Mouse (Mus musculus) fibroblast of lung, adult 2 months (primary cell): ENCODE measurements at regions not wholly inside any gene's neighbourhood (a gene's known extent, or its start where the extent isn't known, plus 50 kb on each side); places are given as distances from the start of the nearest gene placed in this dataset.

Experiments
- DNase-seq: peaks from one replicate; pipeline ENCODE4 v3.0.0-alpha.2; 2011; ENCODE audit warnings: low read depth

GRCm38 (mm10) chr5:111835737-111836667 lies 102.3 kb downstream of the Gm26897 start:
- DNase-seq = no peak

- no peak for DNase-seq
Measured at GRCm38 (mm10) chr5:111836668-111837234, 103.0 kb downstream of the Gm26897 start.

- no peak for DNase-seq
Measured at GRCm38 (mm10) chr5:111842461-111842860, 108.7 kb downstream of the Gm26897 start.

GRCm38 (mm10) chr5:111843622-111844239 lies 110.0 kb downstream of the Gm26897 start:
- DNase-seq = no peak

DNA sequence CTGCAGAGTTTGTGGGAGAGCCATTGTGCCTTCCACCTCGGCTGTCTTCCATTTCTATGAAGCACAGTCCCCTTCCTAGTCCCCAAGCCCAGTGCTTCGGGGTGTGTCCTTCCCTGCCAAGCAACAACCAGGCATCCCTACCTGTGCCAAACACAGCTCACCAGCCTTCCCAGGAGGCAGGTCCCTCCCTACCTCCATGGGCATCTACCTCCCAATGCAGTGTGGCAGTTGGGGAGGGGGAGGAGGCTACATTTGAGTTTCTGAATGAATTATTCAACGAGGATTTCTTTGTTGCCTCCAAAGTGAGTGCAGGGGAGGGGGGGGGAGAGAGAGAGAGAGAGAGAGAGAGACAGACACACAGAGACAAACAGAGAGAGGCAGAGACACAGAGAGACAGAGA lies 110.8 kb downstream of the Gm26897 start:
- DNase-seq = no peak

DNA sequence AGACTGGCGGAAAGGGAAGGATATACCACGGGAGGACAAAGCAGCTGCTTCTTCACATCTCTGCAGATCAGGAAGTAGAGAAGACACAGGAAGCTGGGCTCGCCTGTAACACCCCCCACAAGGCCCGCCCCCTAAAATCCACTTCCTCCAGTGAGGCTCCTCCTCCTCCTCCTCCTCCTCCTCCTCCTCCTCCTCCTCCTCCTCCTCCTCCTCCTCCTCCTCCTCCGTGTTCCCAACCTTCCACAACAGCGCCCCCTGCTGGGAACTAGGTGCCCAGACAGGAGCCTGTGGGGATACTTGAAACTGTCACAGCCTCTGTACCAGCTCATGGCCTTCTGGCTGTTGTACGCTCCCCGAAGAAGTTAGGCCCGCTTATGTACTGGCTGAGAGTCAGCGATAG lies 115.2 kb downstream of the Gm26897 start:
- DNase-seq = no peak

DNA sequence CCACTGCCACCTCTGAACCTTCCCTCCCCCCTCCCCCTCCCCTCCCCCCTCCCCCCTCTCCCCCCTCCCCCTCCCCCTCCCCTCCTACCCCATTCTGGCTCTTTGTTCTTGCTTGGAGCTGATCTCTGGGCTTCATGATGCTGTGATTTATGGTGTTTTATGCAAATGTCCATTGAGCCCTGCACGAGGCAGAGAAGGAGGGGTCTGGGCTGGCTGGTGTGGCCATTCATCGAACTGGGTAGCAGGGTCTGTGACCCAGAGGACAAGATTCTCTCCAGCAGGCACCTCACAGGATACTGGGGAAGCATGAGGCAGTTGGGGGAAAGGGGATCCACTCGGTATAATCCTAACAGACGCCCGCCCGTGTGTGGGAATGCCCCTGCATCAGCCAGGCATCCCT lies 119.0 kb downstream of the Gm26897 start:
- DNase-seq = no peak

GRCm38 (mm10) chr5:111855366-111855765 lies 121.6 kb downstream of the Gm26897 start:
- no peak for DNase-seq

DNA sequence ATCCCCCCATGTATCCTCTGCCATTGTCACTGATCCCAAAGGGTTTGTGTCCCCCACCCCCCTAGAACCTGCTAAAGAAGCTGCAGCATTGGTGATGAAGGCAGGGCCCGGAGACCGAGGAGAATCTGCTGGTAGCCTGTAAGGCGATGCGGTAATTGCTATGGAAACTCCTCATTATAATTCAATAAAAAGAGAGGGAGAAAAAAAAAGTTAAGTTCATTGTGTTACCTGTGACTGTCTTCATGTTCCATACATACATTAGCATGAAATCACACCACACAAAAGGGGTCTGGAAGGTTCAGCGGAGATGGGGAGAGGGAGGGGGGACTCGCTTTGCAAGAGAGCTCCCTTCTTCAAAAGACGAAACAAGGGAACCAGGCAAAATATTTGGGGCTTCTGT lies 123.5 kb downstream of the Gm26897 start:
- DNase-seq = no peak

DNA sequence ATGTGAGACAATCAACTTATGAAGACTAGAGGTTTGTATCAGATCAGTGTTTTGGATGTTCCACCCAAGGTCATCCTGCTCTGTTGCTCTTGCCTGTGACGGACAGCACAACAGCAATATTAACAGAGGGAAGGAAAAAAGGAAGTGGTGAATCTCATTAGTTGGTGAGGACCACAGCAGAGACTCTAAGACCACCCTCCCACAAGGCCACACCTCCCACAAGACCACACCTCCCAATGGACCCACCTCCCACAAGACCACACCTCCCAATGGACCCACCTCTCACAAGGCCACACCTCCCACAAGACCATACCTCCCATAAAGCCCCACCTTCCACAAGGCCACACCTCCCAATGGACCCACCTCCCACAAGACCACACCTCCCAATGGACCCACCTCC lies 126.7 kb downstream of the Gm26897 start:
- no peak for DNase-seq

- no peak for DNase-seq
Measured at GRCm38 (mm10) chr5:111862331-111862730, 128.6 kb downstream of the Gm26897 start.

DNA sequence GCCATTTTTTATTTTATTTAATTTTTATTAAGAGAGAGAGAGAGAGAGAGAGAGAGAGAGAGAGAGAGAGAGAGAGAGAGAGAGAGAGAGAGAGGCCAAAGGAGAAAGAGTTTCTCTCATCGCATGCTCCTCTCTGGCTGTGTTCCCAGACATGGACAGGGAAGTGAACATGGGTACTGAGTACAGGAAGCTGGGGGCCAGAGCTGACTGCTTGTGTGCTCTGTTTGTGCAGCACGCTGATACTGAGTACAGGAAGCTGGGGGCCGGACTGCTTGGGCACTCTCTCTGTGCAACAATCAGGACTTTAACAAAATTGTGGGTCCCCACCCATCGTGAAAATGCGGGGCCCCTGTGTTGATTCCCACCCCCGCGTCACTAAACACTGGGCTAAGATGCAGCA lies 130.2 kb downstream of the Gm26897 start:
- DNase-seq = no peak

DNA sequence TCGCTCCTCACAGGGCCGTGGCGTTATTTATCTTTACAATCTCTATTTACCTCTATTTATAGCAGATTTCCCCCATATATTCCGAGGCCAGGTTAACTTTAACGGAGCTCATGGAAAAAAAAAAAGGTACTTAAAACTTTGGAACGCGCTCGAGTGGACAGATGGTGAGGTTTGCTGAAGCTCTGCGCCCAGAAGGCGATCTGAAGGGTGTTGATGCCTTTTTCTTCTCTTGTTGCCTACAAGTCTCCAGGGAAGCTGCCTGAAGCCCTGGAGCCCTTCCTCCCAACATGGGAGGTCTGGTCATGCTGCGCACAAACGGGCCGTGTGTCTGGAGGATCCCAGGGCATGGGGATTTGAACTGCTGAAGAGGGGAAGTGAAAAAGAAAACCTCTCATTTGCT lies 130.9 kb downstream of the Gm26897 start:
- no peak for DNase-seq

DNA sequence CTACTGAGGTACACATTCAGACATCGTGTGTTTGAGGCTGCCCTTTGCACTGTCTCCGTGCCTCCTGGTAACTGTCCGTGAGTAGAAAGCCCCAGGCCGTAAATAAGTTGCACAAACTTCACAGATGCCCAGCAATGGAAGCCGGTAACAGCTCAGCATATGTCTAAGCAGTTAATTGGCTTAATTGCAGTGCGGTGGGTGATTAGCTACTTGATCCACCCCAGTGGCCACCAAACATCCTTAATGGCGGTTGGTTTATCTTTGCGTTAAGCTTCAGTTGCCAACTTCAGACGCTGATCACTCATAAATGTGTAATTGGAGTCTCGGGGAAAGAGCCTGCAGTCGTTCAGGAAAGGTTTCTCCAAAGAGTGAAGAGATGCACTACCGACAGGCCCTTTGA lies 135.3 kb downstream of the Gm26897 start:
- no peak for DNase-seq

GRCm38 (mm10) chr5:111877165-111877793 lies 143.6 kb downstream of the Gm26897 start:
- DNase-seq = no peak

- no peak for DNase-seq
Measured at GRCm38 (mm10) chr5:111879044-111879443, 145.3 kb downstream of the Gm26897 start.

- peak; percentile 81 for DNase-seq
Measured at GRCm38 (mm10) chr5:111880268-111880667, 146.5 kb downstream of the Gm26897 start.

DNA sequence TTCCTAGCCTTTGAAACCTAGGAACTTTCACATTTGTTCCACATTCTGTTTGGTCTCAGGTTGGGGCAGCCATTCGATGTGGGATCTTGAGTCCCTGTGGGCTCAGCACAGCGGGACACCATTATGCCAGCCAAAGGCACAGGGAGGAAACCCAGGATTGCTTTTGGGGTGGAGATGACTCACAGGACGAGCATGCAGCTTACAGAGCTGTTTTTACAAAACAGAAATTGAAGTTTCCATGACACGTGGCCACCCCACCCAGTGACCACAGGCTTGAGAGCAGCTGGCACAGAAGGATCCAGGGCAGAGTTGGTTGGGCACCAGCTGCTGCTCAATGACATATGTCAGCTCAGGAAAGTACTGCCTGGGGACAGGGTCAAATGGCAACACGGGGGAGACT lies 147.8 kb downstream of the Gm26897 start:
- DNase-seq = peak; percentile 85

- DNase-seq = no peak
Measured at GRCm38 (mm10) chr5:111887281-111887680, 153.6 kb downstream of the Gm26897 start.

- DNase-seq = peak; percentile 100
Measured at GRCm38 (mm10) chr5:111890800-111891199, 157.1 kb downstream of the Gm26897 start.

DNA sequence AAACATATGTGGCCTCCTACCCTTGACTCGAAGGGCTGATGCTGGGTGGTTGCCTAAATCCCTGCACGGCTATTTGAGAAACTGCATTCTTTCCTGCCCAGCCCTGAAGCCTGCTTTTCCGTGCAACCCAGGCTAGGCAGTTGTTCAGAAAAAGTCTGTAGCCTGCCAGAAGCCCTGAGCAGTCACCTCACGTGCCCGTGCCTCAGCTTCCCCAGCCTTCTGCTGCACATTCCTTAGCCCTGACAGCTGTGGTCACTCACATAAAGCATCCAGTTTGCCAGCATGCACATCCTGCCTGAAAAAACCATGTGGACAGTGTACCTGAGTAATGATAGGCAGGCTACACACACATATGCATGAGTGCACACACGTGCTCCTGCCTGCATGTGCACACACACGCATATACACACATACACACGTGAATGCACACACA lies 157.6 kb downstream of the Gm26897 start:
- DNase-seq = peak; percentile 96

- DNase-seq = no peak
Measured at GRCm38 (mm10) chr5:111892956-111893355, 159.2 kb downstream of the Gm26897 start.

DNA sequence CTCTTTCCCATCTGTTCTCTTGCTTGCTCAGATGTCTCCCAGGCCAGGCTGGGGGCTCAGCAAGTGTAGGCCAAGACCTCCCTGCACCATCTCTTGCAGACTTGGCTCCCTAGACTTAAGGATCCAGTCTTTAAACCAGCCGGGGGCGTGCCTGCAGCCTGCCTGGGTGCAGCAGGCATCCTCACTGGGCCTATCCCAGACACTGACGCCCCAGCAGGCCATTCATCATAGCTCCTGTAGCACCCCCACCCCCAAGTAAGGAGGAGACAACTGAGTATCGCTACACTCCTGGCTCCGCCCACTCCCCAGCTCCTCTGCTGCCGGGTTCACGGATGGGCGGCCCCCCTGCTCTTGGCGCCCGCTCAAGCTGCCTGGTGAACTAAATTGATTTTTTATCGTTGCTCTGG lies 160.2 kb downstream of the Gm26897 start:
- no peak for DNase-seq
